Comparison of ENCODE assay signal across 8 mouse cellular contexts in the genomic region with DNA sequence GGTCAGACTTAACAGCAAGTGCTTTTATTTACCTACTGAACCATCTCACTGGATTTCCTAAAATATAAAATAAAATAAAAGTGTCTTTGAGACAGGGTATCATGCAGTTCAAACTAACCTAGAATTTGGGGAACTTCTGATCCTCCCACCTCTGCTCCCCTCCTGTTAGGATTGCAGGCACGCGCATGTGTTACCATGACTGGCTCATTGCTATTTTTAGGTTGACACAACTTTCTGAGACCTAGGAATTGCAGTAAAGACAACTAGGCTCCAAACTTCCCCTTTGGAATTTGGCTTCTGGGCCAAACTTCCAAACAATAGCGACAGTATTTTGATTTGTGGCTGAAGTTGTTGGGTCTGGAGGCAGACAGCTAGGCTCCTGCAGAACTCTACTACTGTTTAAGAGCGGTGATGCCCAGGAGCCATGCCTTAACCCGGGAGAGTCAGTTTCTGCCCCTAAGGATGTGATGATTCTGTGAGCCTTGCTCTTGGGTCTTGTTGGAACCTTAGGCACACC. TPM values are rescaled to one million over a fixed set of nuclear protein-coding genes. Genes with fewer than 3 reads are reported as not detected.
DNase-seq lines count a peak whose midpoint lies in the region; ATAC-seq and TF ChIP-seq lines count a peak whose summit lies in the region.

No protein-coding gene starts in this region.

- POLR2A ChIA-PET in Patski (lab: Charles Lee), result interaction anchor here (0.8 to 1.0 kb wide), 2 partner anchors 41 to 49 kb away, joined by 3 read pairs; no protein-coding TSS in a partner anchor

- peak; percentile 64 for DNase-seq in kidney, adult 2 months
- no peak for DNase-seq in kidney, postnatal 10 days
- no peak for DNase-seq in Patski (ENCODE audit: low read depth, low spot score)
- no peak for DNase-seq in hindbrain, embryonic 11.5 days (ENCODE audit: low spot score)
- DNase-seq in midbrain, embryonic 11.5 days (ENCODE audit: low spot score, missing footprints), result no peak
- no peak for DNase-seq in frontal cortex, postnatal 14 days (ENCODE audit: low spot score in 2 of 2)
- no peak for DNase-seq in urinary bladder, adult 18-20 months (ENCODE audit: low spot score in 2 of 2)
- DNase-seq in layer of hippocampus, postnatal 10 days (ENCODE audit: low spot score in 2 of 2), result no peak

- in situ Hi-C loops in Patski (cut with MboI; ENCODE audit: low pct_unique_long_range_greater_than_20kb), result no loop called here

- WGBS in kidney, adult 2 months, result 22% methylated on average over 5 of the region's 5 CpGs
- 31% methylated on average over 5 of the region's 5 CpGs for WGBS in hindbrain, embryonic 11.5 days
- WGBS in midbrain, embryonic 11.5 days, result 31% methylated on average over 5 of the region's 5 CpGs

- H3K27ac ChIP-seq in kidney, adult 2 months (ENCODE audit: insufficient read depth, low read depth, low read length), result peak overlapping the region; percentile 62
- H3K27ac ChIP-seq in hindbrain, embryonic 11.5 days (ENCODE audit: low read depth, low read length), result peak overlapping the region; percentile 82
- H3K27ac ChIP-seq in midbrain, embryonic 11.5 days (ENCODE audit: low read depth, low read length), result peak overlapping the region; percentile 71

- CTCF ChIA-PET in Patski (lab: Charles Lee), result interaction anchor here (0.9 to 1.3 kb wide), 2 partner anchors 16 to 25 kb away, joined by 3 to 8 read pairs; no protein-coding TSS in a partner anchor

- peaks cover 25% of the 10 kb centered on the region for H3K4me1 ChIP-seq in kidney, adult 2 months (ENCODE audit: control insufficient read depth, insufficient read depth, low read length)
- peaks cover 9% of the 10 kb centered on the region for H3K4me1 ChIP-seq in hindbrain, embryonic 11.5 days (replicated peaks; ENCODE audit: control insufficient read depth, insufficient read depth, low read length)
- H3K4me1 ChIP-seq in midbrain, embryonic 11.5 days (ENCODE audit: control insufficient read depth, insufficient read depth, low read length), result peaks cover 22% of the 10 kb centered on the region

- H3K27me3 ChIP-seq in kidney, adult 2 months (replicated peaks; ENCODE audit: control insufficient read depth, insufficient read depth, low read length), result no peaks in the 10 kb centered on the region
- H3K27me3 ChIP-seq in Patski, result no peaks in the 10 kb centered on the region
- no peaks in the 10 kb centered on the region for H3K27me3 ChIP-seq in hindbrain, embryonic 11.5 days (ENCODE audit: control insufficient read depth, insufficient read depth, low read length)
- no peaks in the 10 kb centered on the region for H3K27me3 ChIP-seq in midbrain, embryonic 11.5 days (ENCODE audit: control insufficient read depth, insufficient read depth, low read length)

- peak overlapping the region; percentile 50 for H3K9ac ChIP-seq in hindbrain, embryonic 11.5 days (ENCODE audit: low read depth, low read length)
- H3K9ac ChIP-seq in midbrain, embryonic 11.5 days (ENCODE audit: low read length), result peak overlapping the region; percentile 34

- no peaks in the 10 kb centered on the region for H3K36me3 ChIP-seq in kidney, adult 2 months (ENCODE audit: control insufficient read depth, insufficient read depth, low read length)
- no peaks in the 10 kb centered on the region for H3K36me3 ChIP-seq in hindbrain, embryonic 11.5 days (ENCODE audit: control insufficient read depth, insufficient read depth, low read length)
- no peaks in the 10 kb centered on the region for H3K36me3 ChIP-seq in midbrain, embryonic 11.5 days (ENCODE audit: control insufficient read depth, insufficient read depth, low read length)

- peak; percentile 8 for ATAC-seq in Patski
- ATAC-seq in hindbrain, embryonic 11.5 days (ENCODE audit: low FRiP score), result no peak
- ATAC-seq in midbrain, embryonic 11.5 days (ENCODE audit: low FRiP score), result no peak

- H3K4me3 ChIP-seq in kidney, adult 2 months (ENCODE audit: insufficient read depth, low read depth, low read length), result peak overlapping the region; percentile 95
- H3K4me3 ChIP-seq in hindbrain, embryonic 11.5 days (ENCODE audit: low read depth, low read length), result peak overlapping the region; percentile 95
- peak overlapping the region; percentile 80 for H3K4me3 ChIP-seq in midbrain, embryonic 11.5 days (ENCODE audit: low read depth, low read length)

- peak overlapping the region; percentile 87; the same call in 1 of the 2 replicates for H3K4me2 ChIP-seq in hindbrain, embryonic 11.5 days (replicated peaks; ENCODE audit: low read depth, low read length)
- H3K4me2 ChIP-seq in midbrain, embryonic 11.5 days, result peak overlapping the region; percentile 98

- no peak for TF ChIP-seq POLR2A in kidney, adult 2 months (IDR thresholded peaks at IDR 0.05; ENCODE audit: low read depth, low read length)

- H3K9me3 ChIP-seq in hindbrain, embryonic 11.5 days (ENCODE audit: control insufficient read depth, low read length), result no peaks in the 10 kb centered on the region
- H3K9me3 ChIP-seq in midbrain, embryonic 11.5 days (ENCODE audit: control insufficient read depth, low read length), result no peaks in the 10 kb centered on the region

- no peak for TF ChIP-seq CTCF in kidney, adult 2 months (conservative IDR thresholded peaks at IDR 0.05; ENCODE audit: insufficient read depth, insufficient read length, low read depth, low read length)
- TF ChIP-seq CTCF in Patski (IDR thresholded peaks at IDR 0.05), result no peak

RNA-seq across cellular contexts. Expression of a gene that starts 0.8 kb away (rescaled TPM):
- 20.4 TPM in 2 replicates for polyA plus RNA-seq in kidney, adult 2 months (2012; rRNA removed)
- polyA plus RNA-seq in Patski (2021), result 20.1 TPM
- 16.8 and 18.2 TPM in 2 replicates for polyA plus RNA-seq in hindbrain, embryonic 11.5 days (2014; fragmentation: Nextera tagmentation; extraction: Ambion mirVana)
- 15.5 and 18.3 TPM in 2 replicates for polyA plus RNA-seq in midbrain, embryonic 11.5 days (2014; fragmentation: Nextera tagmentation; extraction: Ambion mirVana)
- 10 to 100 TPM; 22.3 to 22.7 TPM for total RNA-seq in layer of hippocampus, postnatal 10 days (2021)

RNA-seq across cellular contexts. Expression of a gene that starts 50.2 kb away (rescaled TPM):
- polyA plus RNA-seq in kidney, adult 2 months (2012; rRNA removed), result 23.4 and 25.4 TPM in 2 replicates
- 19.3 TPM for polyA plus RNA-seq in Patski (2021)
- 56.8 and 63.7 TPM in 2 replicates for polyA plus RNA-seq in hindbrain, embryonic 11.5 days (2014; fragmentation: Nextera tagmentation; extraction: Ambion mirVana)
- 45.3 and 48.4 TPM in 2 replicates for polyA plus RNA-seq in midbrain, embryonic 11.5 days (2014; fragmentation: Nextera tagmentation; extraction: Ambion mirVana)
- 10 to 100 TPM; 72.7 to 78.5 TPM for total RNA-seq in layer of hippocampus, postnatal 10 days (2021)
